Mouse (Mus musculus): ENCODE measurements around the gene Enox1. TPM values are rescaled to one million over a fixed set of nuclear protein-coding genes. Genes with fewer than 3 reads are reported as not detected.

Enox1 gene
- polyA plus RNA-seq, 1 experiment from 2014 or later: 6.6 TPM

- no peak overlapping the region for H3K9ac ChIP-seq (ENCODE audit: low read depth, low read length)
- H3K27me3 ChIP-seq (ENCODE audit: insufficient read depth, low read length): no peaks in the 10 kb centered on the region
- WGBS: 48% methylated on average over 7 of the region's 7 CpGs
- peak; percentile 50 for DNase-seq (ENCODE audit: low spot score)
- no peaks in the 10 kb centered on the region for H3K9me3 ChIP-seq (replicated peaks; ENCODE audit: low read length)
- TF ChIP-seq CTCF (IDR thresholded peaks at IDR 0.05; ENCODE audit: low read depth): no peak
- no peak overlapping the region for H3K4me2 ChIP-seq (ENCODE audit: low read length)
- no peak overlapping the region for H3K4me3 ChIP-seq (replicated peaks; ENCODE audit: low read depth, low read length)
- H3K36me3 ChIP-seq (ENCODE audit: insufficient read depth, low read length): no peaks in the 10 kb centered on the region
- no peak overlapping the region for H3K27ac ChIP-seq
- 0 out of 2 replicates have a peak, but pooled peaks cover 3% of the 10 kb centered on the region for H3K4me1 ChIP-seq (replicated peaks; ENCODE audit: insufficient read depth, low read length)
- ATAC-seq (replicated peaks; ENCODE audit: low FRiP score, low read depth): no peak
Measured at GRCm38 (mm10) chr14:77456876-77457275, 300.3 kb downstream of the Enox1 start.

- ATAC-seq (replicated peaks; ENCODE audit: low FRiP score, low read depth): no peak
- Histone ChIP-seq H3K36me3 (ENCODE audit: insufficient read depth, low read length) (no peaks in the 10 kb centered on the region), H3K9ac (ENCODE audit: low read depth, low read length) (no peak overlapping the region), H3K9me3 (replicated peaks; ENCODE audit: low read length) (no peaks in the 10 kb centered on the region), H3K4me1 (replicated peaks; ENCODE audit: insufficient read depth, low read length) (0 out of 2 replicates have a peak, but pooled peaks cover 3% of the 10 kb centered on the region), H3K27me3 (ENCODE audit: insufficient read depth, low read length) (no peaks in the 10 kb centered on the region), H3K4me2 (ENCODE audit: low read length) (0 out of 2 replicates have a peak overlapping the region, but pooled peaks have one; percentile 23), H3K27ac (no peak overlapping the region), H3K4me3 (replicated peaks; ENCODE audit: low read depth, low read length) (no peak overlapping the region)
- 18% methylated on average over 9 of the region's 9 CpGs for WGBS
- DNase-seq (ENCODE audit: low spot score): peak; percentile 30
- TF ChIP-seq CTCF (IDR thresholded peaks at IDR 0.05; ENCODE audit: low read depth): no peak
Measured at GRCm38 (mm10) chr14:77458217-77458616, 301.7 kb downstream of the Enox1 start.

GRCm38 (mm10) chr14:77463919-77464318 lies 307.4 kb downstream of the Enox1 start:
- Histone ChIP-seq H3K27ac (no peak overlapping the region), H3K9ac (ENCODE audit: low read depth, low read length) (no peak overlapping the region), H3K4me3 (replicated peaks; ENCODE audit: low read depth, low read length) (no peak overlapping the region), H3K36me3 (ENCODE audit: insufficient read depth, low read length) (no peaks in the 10 kb centered on the region), H3K9me3 (replicated peaks; ENCODE audit: low read length) (no peaks in the 10 kb centered on the region), H3K4me1 (replicated peaks; ENCODE audit: insufficient read depth, low read length) (no peaks in the 10 kb centered on the region), H3K4me2 (ENCODE audit: low read length) (no peak overlapping the region), H3K27me3 (ENCODE audit: insufficient read depth, low read length) (no peaks in the 10 kb centered on the region)
- 87% methylated on average over 4 of the region's 4 CpGs for WGBS
- ATAC-seq (replicated peaks; ENCODE audit: low FRiP score, low read depth): no peak
- TF ChIP-seq CTCF (IDR thresholded peaks at IDR 0.05; ENCODE audit: low read depth): no peak
- no peak for DNase-seq (ENCODE audit: low spot score)

GRCm38 (mm10) chr14:77464782-77465181 lies 308.2 kb downstream of the Enox1 start:
- no peak for DNase-seq (ENCODE audit: low spot score)
- 92% methylated on average over 4 of the region's 4 CpGs for WGBS

GRCm38 (mm10) chr14:77470577-77470976 lies 314.0 kb downstream of the Enox1 start:
- no peak for TF ChIP-seq CTCF (IDR thresholded peaks at IDR 0.05; ENCODE audit: low read depth)
- no peak for DNase-seq (ENCODE audit: low spot score)
- 88% methylated on average over 3 of the region's 3 CpGs for WGBS

More at GRCm38 (mm10) chr14:77464782-77465181, 308.2 kb downstream of the Enox1 start:
- Histone ChIP-seq H3K4me2 (ENCODE audit: low read length) (no peak overlapping the region), H3K36me3 (ENCODE audit: insufficient read depth, low read length) (no peaks in the 10 kb centered on the region), H3K4me3 (replicated peaks; ENCODE audit: low read depth, low read length) (no peak overlapping the region), H3K9me3 (replicated peaks; ENCODE audit: low read length) (no peaks in the 10 kb centered on the region), H3K27ac (no peak overlapping the region), H3K4me1 (replicated peaks; ENCODE audit: insufficient read depth, low read length) (no peaks in the 10 kb centered on the region), H3K9ac (ENCODE audit: low read depth, low read length) (no peak overlapping the region), H3K27me3 (ENCODE audit: insufficient read depth, low read length) (no peaks in the 10 kb centered on the region)
- no peak for ATAC-seq (replicated peaks; ENCODE audit: low FRiP score, low read depth)
- TF ChIP-seq CTCF (IDR thresholded peaks at IDR 0.05; ENCODE audit: low read depth): no peak

GRCm38 (mm10) chr14:77473501-77473900 lies 316.9 kb downstream of the Enox1 start:
- TF ChIP-seq CTCF (IDR thresholded peaks at IDR 0.05; ENCODE audit: low read depth): no peak
- no peak for DNase-seq (ENCODE audit: low spot score)
- Histone ChIP-seq H3K27me3 (ENCODE audit: insufficient read depth, low read length) (no peaks in the 10 kb centered on the region), H3K4me3 (replicated peaks; ENCODE audit: low read depth, low read length) (no peak overlapping the region), H3K4me1 (replicated peaks; ENCODE audit: insufficient read depth, low read length) (no peaks in the 10 kb centered on the region), H3K4me2 (ENCODE audit: low read length) (no peak overlapping the region), H3K36me3 (ENCODE audit: insufficient read depth, low read length) (no peaks in the 10 kb centered on the region), H3K27ac (no peak overlapping the region), H3K9ac (ENCODE audit: low read depth, low read length) (no peak overlapping the region), H3K9me3 (replicated peaks; ENCODE audit: low read length) (no peaks in the 10 kb centered on the region)
- 69% methylated on average over 4 of the region's 4 CpGs for WGBS
- no peak for ATAC-seq (replicated peaks; ENCODE audit: low FRiP score, low read depth)

More at GRCm38 (mm10) chr14:77470577-77470976, 314.0 kb downstream of the Enox1 start:
- no peaks in the 10 kb centered on the region for H3K27me3 ChIP-seq (ENCODE audit: insufficient read depth, low read length)
- ATAC-seq (replicated peaks; ENCODE audit: low FRiP score, low read depth): no peak
- H3K9ac ChIP-seq (ENCODE audit: low read depth, low read length): no peak overlapping the region
- no peaks in the 10 kb centered on the region for H3K36me3 ChIP-seq (ENCODE audit: insufficient read depth, low read length)
- no peaks in the 10 kb centered on the region for H3K9me3 ChIP-seq (replicated peaks; ENCODE audit: low read length)
- no peak overlapping the region for H3K4me3 ChIP-seq (replicated peaks; ENCODE audit: low read depth, low read length)
- no peak overlapping the region for H3K27ac ChIP-seq
- no peaks in the 10 kb centered on the region for H3K4me1 ChIP-seq (replicated peaks; ENCODE audit: insufficient read depth, low read length)
- H3K4me2 ChIP-seq (ENCODE audit: low read length): no peak overlapping the region

- H3K36me3 ChIP-seq (ENCODE audit: insufficient read depth, low read length): no peaks in the 10 kb centered on the region
- H3K27me3 ChIP-seq (ENCODE audit: insufficient read depth, low read length): no peaks in the 10 kb centered on the region
- H3K27ac ChIP-seq: no peak overlapping the region
- no peak overlapping the region for H3K9ac ChIP-seq (ENCODE audit: low read depth, low read length)
- no peak overlapping the region for H3K4me2 ChIP-seq (ENCODE audit: low read length)
- WGBS: 22% methylated on average over 5 of the region's 5 CpGs
- no peaks in the 10 kb centered on the region for H3K9me3 ChIP-seq (replicated peaks; ENCODE audit: low read length)
- ATAC-seq (replicated peaks; ENCODE audit: low FRiP score, low read depth) (no peak), DNase-seq (ENCODE audit: low spot score) (peak; percentile 44)
- 0 out of 2 replicates have a peak, but pooled peaks have one; percentile 16 for TF ChIP-seq CTCF (IDR thresholded peaks at IDR 0.05; ENCODE audit: low read depth)
- no peaks in the 10 kb centered on the region for H3K4me1 ChIP-seq (replicated peaks; ENCODE audit: insufficient read depth, low read length)
- no peak overlapping the region for H3K4me3 ChIP-seq (replicated peaks; ENCODE audit: low read depth, low read length)
Measured at GRCm38 (mm10) chr14:77474026-77474425, 317.5 kb downstream of the Enox1 start.

Data from kidney, postnatal 0 days (tissue).